Mouse (Mus musculus) liver, adult (tissue): Measurements from ENCODE around the gene Grsf1.

ENCODE experiments used
- GATA4 ChIP-seq: IDR thresholded peaks from 2 replicates; pipeline ENCODE4 v1.6.1; 2014; ENCODE audit warnings: mild to moderate bottlenecking, low read length; ENCODE audit not compliant: insufficient replicate concordance

The Grsf1 gene

GRCm38 (mm10) chr5:88693057-88693456, 17.1 kb upstream of the Grsf1 start:
- no peak for TF ChIP-seq GATA4

GRCm38 (mm10) chr5:88692586-88692985, 16.6 kb upstream of the Grsf1 start:
- no peak for TF ChIP-seq GATA4

GRCm38 (mm10) chr5:88691506-88692095, 15.6 kb upstream of the Grsf1 start:
- no peak for TF ChIP-seq GATA4

- no peak for TF ChIP-seq GATA4
Observed at GRCm38 (mm10) chr5:88690681-88691505, 14.9 kb upstream of the Grsf1 start.

- TF ChIP-seq GATA4 = no peak
Observed at GRCm38 (mm10) chr5:88689279-88689938, 13.4 kb upstream of the Grsf1 start.

GRCm38 (mm10) chr5:88688583-88689187, 12.7 kb upstream of the Grsf1 start:
- no peak for TF ChIP-seq GATA4

GRCm38 (mm10) chr5:88687996-88688406, 12.0 kb upstream of the Grsf1 start:
- TF ChIP-seq GATA4 = no peak

- no peak for TF ChIP-seq GATA4
Observed at GRCm38 (mm10) chr5:88685745-88686299, 9.9 kb upstream of the Grsf1 start.

- TF ChIP-seq GATA4 = no peak
Observed at GRCm38 (mm10) chr5:88685306-88685705, 9.3 kb upstream of the Grsf1 start.

GRCm38 (mm10) chr5:88684226-88684625, 8.3 kb upstream of the Grsf1 start:
- TF ChIP-seq GATA4 = no peak

- no peak for TF ChIP-seq GATA4
Observed at GRCm38 (mm10) chr5:88683706-88684105, 7.7 kb upstream of the Grsf1 start.

GRCm38 (mm10) chr5:88680567-88680966, 4.6 kb upstream of the Grsf1 start:
- TF ChIP-seq GATA4 = no peak

- no peak for TF ChIP-seq GATA4
Observed at GRCm38 (mm10) chr5:88679341-88679740, 3.4 kb upstream of the Grsf1 start.

GRCm38 (mm10) chr5:88678929-88679328, 3.0 kb upstream of the Grsf1 start:
- no peak for TF ChIP-seq GATA4

GRCm38 (mm10) chr5:88674703-88675442, 1.1 kb downstream of the Grsf1 start:
- TF ChIP-seq GATA4 = no peak
